Mouse (Mus musculus) c-Kit-positive CD71-negative TER-119-negative erythroid progenitor cells, embryonic 14.5 days (primary cell): ENCODE data around the gene Ltb4r2.
A peak's percentile ranks its signal among the peaks of the same experiment; 100 is the strongest.
"Not testable (repeated sequence)": the region's sequence is repeated elsewhere in the genome, so short reads cannot be mapped to it uniquely, and the experiment has no call there.

Experiments used
- DNase-seq: peaks from one replicate; pipeline ENCODE4 v3.0.0-alpha.2; 2013; ENCODE audit warnings: low read depth

Gene Ltb4r2

GRCm38 (mm10) chr14:55737086-55737687 lies 24.0 kb upstream of the Ltb4r2 start:
- DNase-seq: no peak

DNA sequence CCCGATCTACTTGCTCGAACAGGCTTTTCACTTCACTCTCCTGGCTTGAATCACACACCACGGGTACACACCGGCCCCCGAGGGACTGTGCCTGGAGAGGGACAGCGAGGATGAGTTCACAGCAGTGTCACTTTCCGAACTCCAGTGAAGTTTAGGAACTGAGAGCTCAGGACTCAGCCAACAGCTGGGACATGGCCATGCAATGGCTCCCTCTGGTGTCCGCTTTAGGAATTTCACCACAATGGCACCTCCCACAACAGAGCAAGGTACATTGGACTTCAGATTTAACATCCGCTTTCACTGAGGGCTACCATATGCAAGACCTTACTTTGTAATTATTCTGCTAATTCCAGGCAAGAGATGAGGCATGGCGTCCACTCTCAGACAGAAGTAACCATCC lies 17.5 kb upstream of the Ltb4r2 start:
- DNase-seq: peak; percentile 85

- peak; percentile 74 for DNase-seq
These were observed 15.9 kb upstream of the Ltb4r2 start, which contains the start of the genes Dhrs1 and Nop9 for GRCm38 (mm10) chr14:55745180-55745860. TSS of gene Dhrs1 (minus strand) at chr14:55745690. TSS of gene Nop9 (plus strand) at chr14:55745693.

- DNase-seq: no peak
These were observed 15.4 kb upstream of the Ltb4r2 start for GRCm38 (mm10) chr14:55745861-55746237.

GRCm38 (mm10) chr14:55747051-55747847 lies 14.0 kb upstream of the Ltb4r2 start:
- DNase-seq: no peak

DNA sequence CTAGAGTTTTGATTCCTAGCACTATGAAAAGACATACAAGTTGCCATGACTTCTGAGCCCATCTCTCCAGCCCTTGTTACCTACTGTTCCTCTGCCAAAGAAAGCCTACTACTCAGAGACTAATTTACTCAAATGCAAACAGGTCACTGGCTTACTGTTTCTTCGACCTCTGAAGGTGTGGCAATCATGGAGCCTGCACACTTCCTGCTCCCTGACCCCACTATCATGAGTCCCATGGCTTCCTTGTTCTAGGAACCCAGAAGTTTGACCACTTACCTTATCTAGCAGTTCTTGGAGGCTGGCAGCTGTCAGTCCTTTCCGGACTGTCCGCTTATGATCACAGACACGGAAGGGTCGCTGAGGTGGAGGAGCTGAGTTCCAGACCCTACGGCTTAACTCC lies 3.7 kb upstream of the Ltb4r2 start:
- DNase-seq: no peak

- DNase-seq: no peak
These were observed 2.9 kb upstream of the Ltb4r2 start, which contains the start of gene Cideb for GRCm38 (mm10) chr14:55758363-55758784. TSS of gene Cideb (minus strand) at chr14:55758458.

GRCm38 (mm10) chr14:55760156-55760555 lies 1.1 kb upstream of the Ltb4r2 start:
- not testable (repeated sequence) for DNase-seq

DNA sequence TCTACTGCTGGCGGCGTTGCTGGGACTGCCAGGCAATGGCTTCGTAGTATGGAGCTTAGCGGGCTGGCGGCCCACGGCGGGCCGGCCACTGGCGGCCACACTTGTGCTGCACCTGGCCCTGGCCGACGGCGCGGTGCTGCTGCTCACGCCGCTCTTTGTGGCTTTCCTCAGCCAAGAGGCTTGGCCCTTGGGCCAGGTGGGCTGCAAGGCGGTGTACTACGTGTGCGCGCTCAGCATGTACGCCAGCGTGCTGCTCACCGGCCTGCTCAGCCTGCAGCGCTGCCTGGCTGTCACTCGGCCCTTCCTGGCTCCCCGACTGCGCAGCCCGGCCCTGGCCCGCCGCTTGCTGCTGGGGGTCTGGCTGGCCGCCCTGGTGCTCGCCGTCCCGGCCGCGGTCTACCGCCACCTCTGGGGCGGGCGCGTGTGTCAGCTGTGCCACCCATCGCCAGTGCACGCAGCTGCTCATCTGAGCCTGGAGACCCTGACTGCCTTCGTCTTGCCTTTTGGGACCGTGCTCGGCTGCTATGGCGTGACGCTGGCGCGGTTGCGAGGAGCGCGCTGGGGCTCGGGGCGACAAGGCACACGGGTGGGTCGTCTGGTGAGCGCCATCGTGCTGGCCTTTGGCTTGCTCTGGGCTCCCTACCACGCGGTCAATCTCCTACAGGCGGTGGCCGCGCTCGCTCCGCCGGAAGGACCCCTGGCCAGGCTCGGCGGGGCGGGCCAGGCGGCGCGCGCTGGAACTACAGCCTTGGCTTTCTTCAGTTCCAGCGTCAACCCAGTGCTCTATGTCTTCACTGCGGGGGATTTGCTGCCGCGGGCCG lies 983 bp downstream of the Ltb4r2 start:
- DNase-seq: no peak

- no peak for DNase-seq
These were observed 1.9 kb downstream of the Ltb4r2 start for GRCm38 (mm10) chr14:55763166-55763565.

GRCm38 (mm10) chr14:55765696-55766095 lies 4.5 kb downstream of the Ltb4r2 start, which contains the start of gene Ltb4r1:
TSS of gene Ltb4r1 (plus strand) at chr14:55765962.
- DNase-seq: no peak

GRCm38 (mm10) chr14:55767519-55768414 lies 6.5 kb downstream of the Ltb4r2 start:
- no peak for DNase-seq

- DNase-seq: no peak
These were observed 7.3 kb downstream of the Ltb4r2 start for GRCm38 (mm10) chr14:55768555-55768954.

GRCm38 (mm10) chr14:55769087-55769703 lies 8.0 kb downstream of the Ltb4r2 start:
- no peak for DNase-seq

- DNase-seq: no peak
These were observed 15.5 kb downstream of the Ltb4r2 start for GRCm38 (mm10) chr14:55776711-55777110.

GRCm38 (mm10) chr14:55777176-55777575 lies 15.9 kb downstream of the Ltb4r2 start:
- DNase-seq: no peak

GRCm38 (mm10) chr14:55777806-55778205 lies 16.6 kb downstream of the Ltb4r2 start:
- DNase-seq: no peak

DNA sequence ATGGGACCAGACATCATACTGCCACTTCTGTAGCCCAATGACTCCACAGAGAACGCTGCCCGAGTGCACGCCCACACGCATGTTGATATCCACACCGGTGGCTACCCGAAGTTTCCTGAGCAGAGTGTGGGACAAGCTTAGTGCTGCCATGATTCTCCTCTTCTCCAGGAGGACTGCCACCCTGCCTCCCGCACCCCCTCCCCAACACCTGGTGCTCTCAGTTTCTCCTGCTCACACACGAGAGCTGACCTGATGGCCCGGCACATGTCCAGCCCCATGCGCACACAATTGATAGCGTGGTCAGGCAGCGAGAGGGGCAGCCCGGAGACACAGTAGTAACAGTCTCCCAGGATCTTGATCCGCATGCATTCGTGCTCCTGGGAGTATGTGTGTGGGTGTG lies 17.5 kb downstream of the Ltb4r2 start:
- DNase-seq: no peak

DNA sequence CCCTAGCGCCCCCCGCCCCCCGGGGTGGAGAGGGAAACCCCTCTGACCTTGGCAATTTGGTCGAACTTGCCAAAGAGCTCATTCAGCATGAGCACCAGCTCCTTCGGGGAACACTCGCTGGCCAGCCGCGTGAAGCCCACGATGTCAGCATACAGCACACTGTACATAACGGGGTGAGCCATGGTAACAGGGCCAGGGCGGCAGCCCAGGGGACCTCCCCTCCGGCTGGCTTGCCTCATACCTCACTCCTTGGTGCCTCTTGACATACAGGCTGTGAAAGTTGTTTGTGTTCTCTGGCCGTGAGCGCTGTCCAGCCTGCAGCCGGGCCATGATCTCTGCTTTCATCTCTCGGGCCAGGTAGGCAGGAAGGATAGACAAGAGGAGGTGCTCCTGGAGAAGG lies 18.4 kb downstream of the Ltb4r2 start:
- no peak for DNase-seq

DNA sequence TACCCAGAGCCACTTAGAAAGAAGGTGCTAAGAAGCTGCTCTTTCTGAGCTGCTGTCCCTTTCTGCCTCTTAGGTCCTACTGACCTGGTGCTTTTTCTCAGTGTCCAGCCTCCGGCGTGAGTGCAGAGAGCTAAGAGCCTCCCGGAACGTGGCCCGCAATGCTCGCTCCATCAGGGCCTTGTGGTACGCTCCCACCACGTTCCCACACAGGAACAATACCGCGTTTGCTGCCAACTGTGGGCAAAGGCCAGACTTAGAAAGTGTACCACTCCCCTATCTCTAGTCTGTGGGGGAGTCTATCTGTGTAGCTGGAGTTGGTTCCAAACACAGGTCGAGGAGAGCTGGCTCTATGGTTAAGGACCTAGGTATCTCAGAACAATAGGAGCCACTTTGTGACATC lies 19.5 kb downstream of the Ltb4r2 start:
- DNase-seq: no peak
